Mouse (Mus musculus) forebrain, embryonic 16.5 days (tissue): ENCODE data around the gene Mybpc2. TPM values are rescaled to one million over a fixed set of nuclear protein-coding genes. Genes with fewer than 3 reads are reported as not detected.

Experiments used
- ATAC-seq: fragments of 200-750 bp; cut with Nextera tagmentation; 2 replicates; pipeline ENCODE4 v1.8.0; 2017; ENCODE audit warnings: mild to moderate bottlenecking, moderate library complexity
- H3K27ac ChIP-seq: fragments of 300-500 bp; sonication (generic); 2 replicates; pipeline ENCODE4 v1.5.1; 2014; ENCODE audit warnings: low read length, control low read depth
- H3K27me3 ChIP-seq: fragments of 300-500 bp; sonication (generic); replicated peaks from 2 replicates; pipeline ENCODE4 v1.6.1; 2014; ENCODE audit warnings: low read length; ENCODE audit not compliant: control insufficient read depth, insufficient read depth
- H3K36me3 ChIP-seq: fragments of 300-500 bp; sonication (generic); 2 replicates; pipeline ENCODE4 v1.6.1; 2014; ENCODE audit not compliant: control insufficient read depth, insufficient read depth
- H3K4me1 ChIP-seq: fragments of 300-500 bp; sonication (generic); replicated peaks from 2 replicates; pipeline ENCODE4 v1.6.1; 2014; ENCODE audit warnings: low read length; ENCODE audit not compliant: control insufficient read depth, insufficient read depth
- H3K4me2 ChIP-seq: fragments of 300-500 bp; sonication (generic); 2 replicates; pipeline ENCODE4 v1.6.1; 2014; ENCODE audit warnings: mild to moderate bottlenecking, low read length, control low read depth
- H3K4me3 ChIP-seq: fragments of 300-500 bp; sonication (generic); replicated peaks from 2 replicates; pipeline ENCODE4 v1.5.1; 2014; ENCODE audit warnings: mild to moderate bottlenecking, low read length, control low read depth
- H3K9ac ChIP-seq: fragments of 300-500 bp; sonication (generic); replicated peaks from 2 replicates; pipeline ENCODE4 v1.6.1; 2014; ENCODE audit warnings: low read depth, low read length, control low read depth
- H3K9me3 ChIP-seq: fragments of 300-500 bp; sonication (generic); 2 replicates; pipeline ENCODE4 v1.6.1; 2016; ENCODE audit warnings: low read length; ENCODE audit not compliant: control insufficient read depth
- WGBS: fragments of 180-500 bp; shearing (Covaris S2); extraction: QIAGEN DNeasy Blood & Tissue Kit; methylation state at CpG from one replicate; pipeline ENCODE4 v1.1.7; 2014; 5-methylcytosine and 5-hydroxymethylcytosine counted together
- polyA plus RNA-seq: library from polyadenylated mRNA; unstranded; fragments of >200 nt; fragmentation: Nextera tagmentation; extraction: Ambion mirVana; gene quantifications from 2 replicates; pipeline ENCODE4 v1.2.1, GENCODE M21; 2015

Gene Mybpc2
- 0.05 and 0.12 TPM in 2 replicates for polyA plus RNA-seq

DNA sequence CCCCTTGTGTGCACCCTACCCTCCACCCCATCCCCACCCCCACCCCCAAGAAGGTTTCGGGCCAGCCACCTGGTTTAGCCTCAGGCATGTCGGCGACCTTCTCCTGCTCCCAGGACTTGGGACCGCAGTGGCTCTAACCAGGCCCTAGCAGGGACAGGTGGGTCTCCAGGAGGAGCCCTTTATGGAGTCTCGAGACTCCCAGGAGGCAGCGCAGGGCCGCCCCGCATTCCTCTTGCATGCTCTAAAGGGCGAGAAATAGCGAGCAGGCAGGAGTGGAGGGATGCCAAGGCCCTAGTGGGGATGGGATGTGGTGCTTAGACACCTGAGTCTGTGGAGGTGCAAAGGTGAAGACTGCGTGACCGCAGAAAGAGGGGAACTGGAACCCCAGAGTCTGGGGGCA, at the start of gene Mybpc2:
Gene Mybpc2, minus strand, starts transcription at position 155 of the 400 bp plus-strand sequence.
- Histone ChIP-seq H3K9me3 (no peaks in the 10 kb centered on the region), H3K4me3 (no peak within 1 kb of the TSS), H3K4me2 (peak within 1 kb of the TSS; percentile 23), H3K27ac (no peak within 1 kb of the TSS), H3K36me3 (no peaks in the 10 kb centered on the region), H3K9ac (no peak within 1 kb of the TSS), H3K4me1 (peaks cover 16% of the 10 kb centered on the region), H3K27me3 (peaks cover 12% of the 10 kb centered on the region; the same call in 1 of the 2 replicates)
- ATAC-seq = no peak
- 34% methylated on average over 12 of the region's 12 CpGs for WGBS

DNA sequence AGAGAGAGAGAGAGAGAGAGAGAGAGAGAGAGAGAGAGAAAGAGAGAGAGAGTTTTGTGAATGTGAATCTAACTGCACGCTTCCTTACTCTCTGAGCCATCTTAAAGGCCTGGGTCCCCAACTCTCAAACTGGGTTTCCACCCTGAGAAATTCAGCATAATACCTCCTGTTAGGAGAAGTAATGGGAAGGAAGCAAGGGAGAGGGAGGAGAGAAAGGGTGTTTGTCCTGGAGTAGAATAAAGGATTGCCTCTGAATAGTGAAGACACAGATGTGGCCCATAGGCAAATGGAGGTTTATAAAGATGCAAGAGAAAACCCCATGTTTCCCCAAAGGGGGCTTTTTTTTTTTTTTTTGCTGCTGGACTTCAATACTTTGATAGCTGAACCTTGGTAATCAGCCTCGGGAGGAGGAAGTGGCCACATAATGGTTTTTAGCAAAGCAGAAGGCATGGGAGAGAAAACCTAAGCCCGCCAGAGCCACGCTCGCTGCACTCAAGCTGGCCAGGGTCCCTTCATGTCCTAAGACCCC, 48.6 kb upstream of the Mybpc2 start:
- Histone ChIP-seq H3K4me2 (no peak overlapping the region), H3K4me3 (no peak overlapping the region), H3K4me1 (no peaks in the 10 kb centered on the region), H3K9ac (no peak overlapping the region), H3K27me3 (0 out of 2 replicates have a peak, but pooled peaks cover under 1% of the 10 kb centered on the region), H3K36me3 (no peaks in the 10 kb centered on the region), H3K27ac (no peak overlapping the region), H3K9me3 (no peaks in the 10 kb centered on the region)
- WGBS = 69% methylated on average over 5 of the region's 5 CpGs
- no peak for ATAC-seq

DNA sequence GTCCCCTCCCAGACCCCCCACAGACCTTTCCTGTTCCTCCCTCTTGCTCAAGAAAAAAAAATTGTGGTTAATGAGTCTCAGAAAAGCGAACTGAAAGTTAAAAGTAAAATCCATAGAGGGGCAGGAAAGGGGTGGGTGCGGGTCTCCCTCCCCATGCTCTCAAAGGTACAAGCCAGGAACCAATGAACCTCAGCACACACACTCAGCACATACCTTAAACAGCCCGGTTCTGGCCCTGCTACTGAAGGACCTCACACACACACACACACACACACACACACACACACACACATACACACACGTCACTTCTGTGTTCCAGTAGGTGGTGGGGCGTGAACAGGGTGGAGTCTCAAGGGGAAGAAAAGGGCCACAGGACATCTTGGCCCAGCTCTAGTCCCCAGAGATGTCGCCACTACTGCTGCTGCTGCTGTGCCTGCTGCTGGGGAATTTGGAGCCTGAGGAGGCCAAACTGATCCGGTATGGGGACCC, 47.8 kb upstream of the Mybpc2 start, which contains the start of gene Napsa:
Gene Napsa, plus strand, starts transcription at position 168 of the 489 bp plus-strand sequence.
- Histone ChIP-seq H3K36me3 (no peaks in the 10 kb centered on the region), H3K27me3 (0 out of 2 replicates have a peak, but pooled peaks cover 3% of the 10 kb centered on the region), H3K4me1 (no peaks in the 10 kb centered on the region), H3K4me2 (no peak within 1 kb of the TSS), H3K9me3 (no peaks in the 10 kb centered on the region), H3K4me3 (no peak within 1 kb of the TSS), H3K27ac (no peak within 1 kb of the TSS), H3K9ac (no peak within 1 kb of the TSS)
- 34% methylated on average over 7 of the region's 7 CpGs for WGBS
- ATAC-seq = no peak

DNA sequence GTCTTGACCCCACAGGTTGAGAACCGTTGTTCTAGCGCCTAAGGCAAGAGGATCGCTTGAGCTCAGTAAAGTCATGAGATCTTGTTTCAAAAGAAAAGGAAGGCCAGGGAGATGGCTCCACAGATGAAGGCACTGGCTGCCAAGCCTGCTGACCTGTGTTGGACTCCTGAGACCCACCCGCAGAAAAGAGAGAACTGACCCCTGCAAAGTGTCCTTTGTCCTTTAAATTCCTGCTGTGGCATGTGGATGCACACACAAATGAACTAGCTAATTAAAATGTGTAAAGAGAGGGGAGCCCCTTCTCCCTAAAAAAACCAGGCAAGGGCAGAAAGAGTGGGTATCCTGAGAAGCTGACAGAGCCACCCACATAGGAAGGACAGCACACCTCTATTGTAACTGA, 47.4 kb upstream of the Mybpc2 start:
- H3K9ac ChIP-seq = no peak overlapping the region
- H3K9me3 ChIP-seq = no peaks in the 10 kb centered on the region
- no peak overlapping the region for H3K4me2 ChIP-seq
- 29% methylated on average over 4 of the region's 4 CpGs for WGBS
- H3K4me1 ChIP-seq = no peaks in the 10 kb centered on the region
- H3K27ac ChIP-seq = no peak overlapping the region
- ATAC-seq = no peak
- no peak overlapping the region for H3K4me3 ChIP-seq
- 0 out of 2 replicates have a peak, but pooled peaks cover 3% of the 10 kb centered on the region for H3K27me3 ChIP-seq
- no peaks in the 10 kb centered on the region for H3K36me3 ChIP-seq

DNA sequence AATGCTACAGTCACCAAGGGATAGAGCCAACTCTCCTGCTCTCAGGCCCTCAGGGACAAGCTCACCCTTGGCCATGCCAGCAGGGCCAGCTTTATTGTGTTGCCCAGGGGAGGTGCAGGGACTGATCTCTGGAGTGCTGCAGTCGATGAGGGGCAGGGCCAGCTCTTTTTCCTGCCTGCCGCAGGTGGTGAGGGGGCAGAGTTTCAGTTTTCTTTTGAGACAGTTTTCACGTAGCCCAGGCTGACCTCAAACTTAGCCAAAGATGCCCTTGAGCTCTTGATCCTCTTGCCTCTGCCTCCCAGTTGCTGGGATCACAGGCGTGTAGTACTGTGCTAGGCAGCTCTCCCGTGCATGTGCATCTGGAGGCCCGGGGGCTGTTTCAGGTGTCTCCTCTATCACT, 46.5 kb upstream of the Mybpc2 start:
- 81% methylated on average over 6 of the region's 6 CpGs for WGBS

DNA sequence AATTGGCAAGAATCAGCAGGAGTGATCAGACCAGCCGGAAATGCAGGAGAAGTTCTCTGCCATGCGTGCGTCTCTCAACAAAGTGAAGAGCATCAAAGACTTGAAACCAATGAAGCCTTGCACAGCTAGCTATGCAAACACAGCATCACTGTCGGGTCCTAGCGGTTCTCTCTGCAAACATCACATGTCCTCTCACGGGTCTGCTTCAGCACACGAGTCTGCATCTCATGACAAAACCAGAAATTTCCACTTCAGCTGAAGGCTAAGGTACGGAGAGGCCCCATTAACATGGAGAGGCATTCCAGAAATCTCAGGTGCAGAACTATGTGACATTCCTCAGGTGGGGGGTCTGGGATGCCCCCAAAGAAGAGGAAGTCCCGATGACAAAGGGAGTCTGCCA, 44.3 kb upstream of the Mybpc2 start:
- H3K27ac ChIP-seq = no peak overlapping the region
- no peak for ATAC-seq
- H3K9ac ChIP-seq = no peak overlapping the region
- H3K4me1 ChIP-seq = no peaks in the 10 kb centered on the region
- no peaks in the 10 kb centered on the region for H3K36me3 ChIP-seq
- no peak overlapping the region for H3K4me3 ChIP-seq
- 75% methylated on average over 9 of the region's 9 CpGs for WGBS
- H3K9me3 ChIP-seq = no peaks in the 10 kb centered on the region
- H3K27me3 ChIP-seq = 0 out of 2 replicates have a peak, but pooled peaks cover 3% of the 10 kb centered on the region
- H3K4me2 ChIP-seq = no peak overlapping the region

More for the DNA sequence above, 46.5 kb upstream of the Mybpc2 start:
- H3K27me3 ChIP-seq = 0 out of 2 replicates have a peak, but pooled peaks cover 3% of the 10 kb centered on the region
- H3K4me3 ChIP-seq = no peak overlapping the region
- H3K9me3 ChIP-seq = no peaks in the 10 kb centered on the region
- ATAC-seq = no peak
- H3K4me1 ChIP-seq = no peaks in the 10 kb centered on the region
- no peaks in the 10 kb centered on the region for H3K36me3 ChIP-seq
- no peak overlapping the region for H3K27ac ChIP-seq
- no peak overlapping the region for H3K4me2 ChIP-seq
- H3K9ac ChIP-seq = no peak overlapping the region

DNA sequence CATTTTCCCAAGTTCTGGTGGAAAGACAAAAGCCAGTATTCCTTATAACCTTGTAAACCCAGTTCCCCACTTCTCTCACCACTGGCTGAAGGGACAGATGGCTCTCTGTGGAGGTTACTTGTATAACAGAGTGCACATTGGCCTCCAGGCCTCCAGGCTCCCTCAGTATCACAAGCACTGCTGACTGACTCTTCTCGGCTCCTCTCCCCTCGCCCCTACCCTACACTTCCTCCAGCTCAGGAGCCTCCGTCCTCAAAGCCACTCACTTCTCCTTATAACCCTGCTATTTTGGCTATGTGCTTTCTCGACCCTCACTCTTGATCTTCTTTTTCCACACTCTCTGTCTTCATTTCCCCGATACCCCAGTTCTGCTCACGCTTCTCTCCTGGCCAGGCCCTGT, 41.0 kb upstream of the Mybpc2 start:
- no peaks in the 10 kb centered on the region for H3K9me3 ChIP-seq
- 0 out of 2 replicates have a peak, but pooled peaks cover 3% of the 10 kb centered on the region for H3K27me3 ChIP-seq
- H3K4me3 ChIP-seq = no peak overlapping the region
- H3K9ac ChIP-seq = no peak overlapping the region
- no peak overlapping the region for H3K27ac ChIP-seq
- H3K4me1 ChIP-seq = no peaks in the 10 kb centered on the region
- no peak for ATAC-seq
- WGBS = 78% methylated on average over 6 of the region's 6 CpGs
- no peak overlapping the region for H3K4me2 ChIP-seq
- H3K36me3 ChIP-seq = no peaks in the 10 kb centered on the region

DNA sequence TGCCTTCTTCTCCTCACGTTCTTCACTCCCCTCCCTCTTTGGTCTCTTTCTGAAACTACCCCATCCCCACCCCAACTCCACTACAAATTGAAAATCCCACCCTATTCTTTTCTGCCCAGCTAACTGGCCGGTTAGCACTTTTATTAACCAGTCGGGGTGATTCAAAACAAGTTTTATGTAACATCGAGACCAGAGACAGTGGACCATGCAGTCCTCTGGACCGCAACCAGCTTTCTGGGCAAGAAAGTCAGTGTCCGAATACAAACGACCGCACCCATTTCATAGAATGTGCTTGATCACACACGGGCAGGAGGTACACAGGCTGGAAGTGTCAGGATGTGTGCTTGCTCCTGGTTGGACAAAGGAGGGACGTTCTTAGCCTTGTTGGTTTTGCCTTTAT, 40.0 kb upstream of the Mybpc2 start:
- Histone ChIP-seq H3K27ac (no peak overlapping the region), H3K4me3 (no peak overlapping the region), H3K9ac (no peak overlapping the region), H3K36me3 (no peaks in the 10 kb centered on the region), H3K4me2 (no peak overlapping the region), H3K9me3 (no peaks in the 10 kb centered on the region), H3K4me1 (no peaks in the 10 kb centered on the region), H3K27me3 (0 out of 2 replicates have a peak, but pooled peaks cover 3% of the 10 kb centered on the region)
- 83% methylated on average over 10 of the region's 10 CpGs for WGBS
- ATAC-seq = no peak

DNA sequence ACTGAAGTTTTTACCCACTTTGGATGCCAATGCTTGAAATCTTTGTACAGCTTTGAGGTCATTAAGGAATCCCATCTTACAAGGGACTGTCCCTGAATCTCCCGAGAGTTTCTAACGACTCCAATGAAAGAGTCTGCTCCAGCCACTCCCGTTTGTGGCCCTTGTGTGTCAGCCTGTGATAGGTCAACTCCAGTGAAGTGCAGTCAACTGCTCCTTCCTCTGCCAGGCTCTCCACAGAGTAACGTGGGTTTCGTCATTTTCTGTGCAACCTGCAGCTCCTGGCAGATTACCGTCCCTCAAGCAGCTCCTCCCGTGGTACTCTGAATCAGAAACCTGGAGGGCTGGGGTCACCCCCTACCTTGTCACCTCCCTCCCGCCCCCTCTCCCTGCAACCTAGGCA, 38.8 kb upstream of the Mybpc2 start:
- 46% methylated on average over 8 of the region's 8 CpGs for WGBS
- no peaks in the 10 kb centered on the region for H3K4me1 ChIP-seq
- no peaks in the 10 kb centered on the region for H3K36me3 ChIP-seq
- H3K4me3 ChIP-seq = no peak overlapping the region
- H3K27me3 ChIP-seq = 0 out of 2 replicates have a peak, but pooled peaks cover 3% of the 10 kb centered on the region
- no peak for ATAC-seq
- no peaks in the 10 kb centered on the region for H3K9me3 ChIP-seq
- no peak overlapping the region for H3K27ac ChIP-seq
- H3K9ac ChIP-seq = no peak overlapping the region
- no peak overlapping the region for H3K4me2 ChIP-seq
